Mouse (Mus musculus) olfactory bulb, adult 2 months (tissue): ENCODE data around the gene Slc25a21.

Experiments
- CTCF ChIP-seq: fragments of 200-500 bp; IDR thresholded peaks from 2 replicates; pipeline ENCODE4 v1.5.1; 2012; ENCODE audit warnings: low read depth, mild to moderate bottlenecking, low read length, moderate library complexity; ENCODE audit not compliant: insufficient read depth
- POLR2A ChIP-seq: fragments of 200-500 bp; IDR thresholded peaks from 2 replicates; pipeline ENCODE4 v1.6.1; 2012; ENCODE audit warnings: mild to moderate bottlenecking, low read depth, low read length, moderate library complexity; ENCODE audit not compliant: insufficient read depth

DNA sequence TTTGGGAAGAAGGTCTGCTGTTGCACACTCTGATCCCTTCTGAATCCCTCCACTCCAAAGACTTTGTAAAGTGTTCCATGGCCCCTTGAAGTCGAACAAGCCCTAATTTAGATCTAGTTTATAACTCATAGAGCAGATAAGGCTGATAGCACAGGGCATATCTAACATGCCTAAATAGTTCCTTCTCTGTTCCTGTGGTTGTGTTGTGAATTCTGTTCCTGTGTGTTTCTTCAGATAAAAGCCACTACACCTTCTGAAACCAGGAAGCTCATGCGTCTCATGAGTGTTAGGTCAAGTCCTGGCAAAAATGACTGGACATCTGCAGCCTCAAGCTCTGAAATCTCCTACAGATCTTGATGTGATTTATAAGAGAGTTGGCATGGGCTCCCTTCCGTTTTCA lies 326.7 kb downstream of the Slc25a21 start:
- no peak for TF ChIP-seq CTCF
- no peak for TF ChIP-seq POLR2A
